Mouse (Mus musculus): ENCODE results near the gene Crybg1. TPM values are rescaled to one million over a fixed set of nuclear protein-coding genes. Genes with fewer than 3 reads are reported as not detected.

The Crybg1 gene
- total and polyA plus RNA-seq, 3 experiments = 0.04 to 0.14 TPM; not detected in 1

GRCm38 (mm10) chr10:43997276-43997675, 151.4 kb downstream of the Crybg1 start:
- no peaks in the 10 kb centered on the region for H3K36me3 ChIP-seq (ENCODE audit: control insufficient read depth in 1 of 2, insufficient read depth in 2 of 2, low read length in 2 of 2)
- TF ChIP-seq TCF12 (IDR thresholded peaks at IDR 0.05; ENCODE audit: low read depth, low read length) (no peak), ZMIZ1 (IDR thresholded peaks at IDR 0.05; ENCODE audit: low read depth, low read length) (no peak), MAZ (IDR thresholded peaks at IDR 0.05; ENCODE audit: low read depth, low read length) (no peak), USF1 (IDR thresholded peaks at IDR 0.05; ENCODE audit: low read depth, low read length) (no peak)
- H3K27me3 ChIP-seq (ENCODE audit: control insufficient read depth in 1 of 2, insufficient read depth in 2 of 2, low read length in 2 of 2) = peaks cover 0 to 2% of the 10 kb centered on the region in 2 experiments; a peak in 2 of 4 replicates
- no peak for DNase-seq (ENCODE audit: low read depth, low spot score)
- no peaks in the 10 kb centered on the region for H3K79me2 ChIP-seq (ENCODE audit: control insufficient read depth, insufficient read depth, low read length, poor library complexity)
- H3K4me1 ChIP-seq (ENCODE audit: control insufficient read depth in 1 of 2, insufficient read depth in 2 of 2, low read length in 2 of 2) = peaks cover 0 to 5% of the 10 kb centered on the region in 2 experiments; a peak in 1 of 4 replicates
- H3K4me3 ChIP-seq (ENCODE audit: control insufficient read depth in 1 of 2, insufficient read depth in 1 of 2, low read depth in 2 of 2, low read length in 2 of 2) = no peak overlapping the region
- H3K9me3 ChIP-seq (replicated peaks; ENCODE audit: insufficient read depth, low read length) = no peaks in the 10 kb centered on the region
- H3K27ac ChIP-seq (ENCODE audit: control insufficient read depth, low read depth, low read length) = no peak overlapping the region
- no peak overlapping the region for H3K9ac ChIP-seq (ENCODE audit: control insufficient read depth, low read depth, low read length, poor library complexity, severe bottlenecking)

DNA sequence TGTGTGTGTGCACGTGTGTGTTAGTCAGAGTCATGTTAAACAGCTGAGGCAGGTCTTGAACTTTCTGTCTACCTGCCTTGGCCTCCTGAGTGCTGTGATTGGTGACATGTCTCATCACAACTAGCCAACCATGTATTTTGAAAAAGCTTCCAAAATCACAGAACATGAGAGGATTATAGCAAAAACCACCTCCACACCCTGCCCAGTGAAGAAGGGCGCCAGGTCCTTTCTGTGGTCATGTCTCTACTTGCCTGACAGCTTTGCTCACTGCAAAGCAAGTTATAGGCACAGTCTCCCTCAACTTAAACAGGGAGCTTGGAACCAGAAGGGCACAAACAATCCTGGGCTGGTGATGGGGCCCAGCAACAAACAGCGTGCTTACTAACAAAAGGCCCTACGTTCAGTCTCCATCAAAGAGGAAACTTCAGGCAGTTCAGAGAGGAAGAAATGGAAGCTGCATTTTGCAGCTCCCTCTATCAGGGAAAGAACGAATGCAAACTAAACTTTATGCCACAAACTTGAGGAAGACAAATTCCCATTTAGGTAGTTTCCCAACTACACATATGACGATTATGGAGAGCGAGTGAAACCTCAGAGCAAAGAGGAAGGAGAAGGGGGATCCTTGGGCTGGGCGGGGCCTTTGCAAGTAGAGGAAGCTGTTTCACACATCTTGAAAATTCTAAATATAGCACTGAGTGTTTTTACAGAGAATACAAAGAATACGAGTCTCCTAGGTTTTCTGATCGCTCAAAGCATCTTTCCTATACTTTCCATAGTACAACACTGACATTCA, 152.6 kb downstream of the Crybg1 start:
- TF ChIP-seq POLR2AphosphoS5 (IDR thresholded peaks at IDR 0.05; ENCODE audit: borderline replicate concordance, low read depth, low read length) (no peak), BHLHE40 (IDR thresholded peaks at IDR 0.05; ENCODE audit: borderline replicate concordance, low read depth, low read length) (no peak), MYC (IDR thresholded peaks at IDR 0.05; ENCODE audit: low read depth, low read length) (no peak), CHD2 (IDR thresholded peaks at IDR 0.05; ENCODE audit: low read length) (no peak), TBP (IDR thresholded peaks at IDR 0.05; ENCODE audit: low read depth, low read length) (no peak), NELFE (IDR thresholded peaks at IDR 0.05; ENCODE audit: low read depth, low read length) (no peak), MEF2A (IDR thresholded peaks at IDR 0.05; ENCODE audit: extremely low read depth, insufficient replicate concordance, low read depth, low read length, poor library complexity, severe bottlenecking) (no peak), RCOR1 (IDR thresholded peaks at IDR 0.05; ENCODE audit: low read depth, low read length) (no peak), ELF1 (IDR thresholded peaks at IDR 0.05; ENCODE audit: low read depth, low read length) (no peak), SMC3 (IDR thresholded peaks at IDR 0.05; ENCODE audit: low read depth, low read length) (no peak), MAZ (IDR thresholded peaks at IDR 0.05; ENCODE audit: low read depth, low read length) (no peak), KAT2A (conservative IDR thresholded peaks at IDR 0.05; ENCODE audit: low read depth, low read length) (no peak), ZKSCAN1 (IDR thresholded peaks at IDR 0.05; ENCODE audit: low read depth, low read length) (no peak), USF1 (IDR thresholded peaks at IDR 0.05; ENCODE audit: low read depth, low read length) (no peak), SIN3A (IDR thresholded peaks at IDR 0.05; ENCODE audit: low read length) (no peak), CHD1 (IDR thresholded peaks at IDR 0.05; ENCODE audit: low read depth, low read length) (no peak)
- H3K4me3 ChIP-seq (ENCODE audit: control insufficient read depth in 1 of 2, insufficient read depth in 1 of 2, low read depth in 2 of 2, low read length in 2 of 2) = no peak overlapping the region; a peak in 1 of 4 replicates
- H3K9ac ChIP-seq (ENCODE audit: control insufficient read depth, low read depth, low read length, poor library complexity, severe bottlenecking) = no peak overlapping the region
- H3K27me3 ChIP-seq (ENCODE audit: control insufficient read depth in 1 of 2, insufficient read depth in 2 of 2, low read length in 2 of 2) = peaks cover 0 to 2% of the 10 kb centered on the region in 2 experiments; a peak in 2 of 4 replicates
- H3K9me3 ChIP-seq (replicated peaks; ENCODE audit: insufficient read depth, low read length) = no peaks in the 10 kb centered on the region
- H3K4me1 ChIP-seq (ENCODE audit: control insufficient read depth in 1 of 2, insufficient read depth in 2 of 2, low read length in 2 of 2) = peaks cover 0 to 5% of the 10 kb centered on the region in 2 experiments; a peak in 1 of 4 replicates
- H3K27ac ChIP-seq (ENCODE audit: control insufficient read depth, low read depth, low read length) = no peak overlapping the region
- no peaks in the 10 kb centered on the region for H3K36me3 ChIP-seq (ENCODE audit: control insufficient read depth in 1 of 2, insufficient read depth in 2 of 2, low read length in 2 of 2)
- H3K79me2 ChIP-seq (ENCODE audit: control insufficient read depth, insufficient read depth, low read length, poor library complexity) = no peaks in the 10 kb centered on the region
- DNase-seq (ENCODE audit: low read depth, low spot score) = peak; percentile 43
